Mouse (Mus musculus): ENCODE measurements at regions not wholly inside any gene's neighbourhood (a gene's known extent, or its start where the extent isn't known, plus 50 kb on each side); places are given as distances from the start of the nearest gene placed in this dataset.

DNA sequence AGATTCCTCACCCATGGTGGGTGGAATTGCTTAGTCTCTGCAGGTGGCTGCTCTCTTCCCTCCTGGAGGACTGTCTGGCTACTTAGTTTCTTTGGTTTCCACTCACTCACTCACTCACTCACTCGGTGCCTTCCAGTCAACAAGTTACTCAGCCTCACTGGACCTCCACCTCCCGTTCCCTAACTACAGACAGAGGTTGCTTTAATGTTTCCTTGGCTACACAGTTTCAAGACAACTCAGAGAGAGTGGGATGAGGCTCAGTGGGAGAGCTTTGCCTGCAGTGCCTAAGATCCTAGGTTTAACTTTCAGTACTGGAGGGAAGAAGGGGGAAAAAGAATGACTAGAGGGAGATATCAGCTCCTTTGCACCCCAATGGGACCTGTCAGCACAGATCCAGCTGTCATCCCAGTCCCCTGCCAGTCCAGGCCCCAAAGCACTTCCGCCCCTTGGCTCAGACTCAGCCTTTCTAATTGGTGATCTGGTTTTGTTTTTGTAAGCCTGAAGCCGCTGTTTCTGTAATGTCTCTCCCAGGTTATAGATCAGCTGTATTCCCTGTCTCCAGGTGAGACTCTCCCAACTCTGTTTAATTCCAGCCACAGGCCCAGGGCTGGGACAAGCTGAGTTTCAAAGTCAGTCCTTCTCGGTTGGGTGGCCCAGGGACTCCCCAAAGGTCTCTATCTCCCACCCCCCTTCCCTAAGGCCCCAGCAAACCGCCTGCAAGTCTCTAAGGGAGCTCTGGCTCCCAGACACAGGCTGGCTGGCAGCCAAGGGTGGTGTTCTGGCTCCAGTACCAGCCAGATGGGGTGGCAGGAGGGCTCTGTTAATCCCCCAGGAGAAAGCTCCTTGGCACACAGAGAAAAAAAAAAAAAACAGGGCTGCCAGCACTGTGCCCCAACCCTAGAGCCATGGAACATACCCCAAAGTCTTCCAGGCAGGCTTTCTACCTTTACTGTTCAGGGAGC, 60.5 kb upstream of the Cdon start:
- no peak for DNase-seq (ENCODE audit: low spot score in 2 of 2)

GRCm38 (mm10) chr9:35361432-35361831, 59.5 kb upstream of the Cdon start:
- no peak for DNase-seq (ENCODE audit: low spot score in 2 of 2)

GRCm38 (mm10) chr9:35362276-35362675, 58.7 kb upstream of the Cdon start:
- no peak for DNase-seq (ENCODE audit: low spot score in 2 of 2)

- DNase-seq (ENCODE audit: low spot score in 2 of 2): no peak
Measured at GRCm38 (mm10) chr9:35363079-35363478, 57.8 kb upstream of the Cdon start.

- DNase-seq (ENCODE audit: low spot score in 2 of 2): peak in 1 of 2 experiments; percentile 24
Measured at GRCm38 (mm10) chr9:35363936-35364335, 57.0 kb upstream of the Cdon start.

DNA sequence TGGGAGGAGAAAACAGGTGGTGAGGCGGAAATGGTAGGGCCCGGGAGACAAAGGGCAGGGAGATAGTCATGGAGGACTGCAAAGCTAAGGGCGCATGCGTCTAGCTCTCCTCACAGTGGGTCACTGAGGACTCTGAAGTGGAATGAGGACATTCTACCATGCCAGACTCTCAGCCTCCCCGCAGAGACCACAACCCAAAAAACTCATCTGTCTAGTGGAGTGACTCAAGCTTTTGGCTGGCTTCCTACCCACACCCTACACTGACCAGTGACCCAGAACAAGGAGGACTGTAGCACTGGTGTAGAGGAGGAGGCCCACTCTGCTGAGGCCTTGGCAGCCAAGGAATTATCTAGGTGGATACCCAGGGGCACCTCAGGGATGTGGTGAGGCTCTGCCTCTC, 55.0 kb upstream of the Cdon start:
- no peak for DNase-seq (ENCODE audit: low spot score in 2 of 2)

- no peak for DNase-seq (ENCODE audit: low spot score in 2 of 2)
Measured at GRCm38 (mm10) chr9:35369063-35369462, 51.9 kb upstream of the Cdon start.

DNA sequence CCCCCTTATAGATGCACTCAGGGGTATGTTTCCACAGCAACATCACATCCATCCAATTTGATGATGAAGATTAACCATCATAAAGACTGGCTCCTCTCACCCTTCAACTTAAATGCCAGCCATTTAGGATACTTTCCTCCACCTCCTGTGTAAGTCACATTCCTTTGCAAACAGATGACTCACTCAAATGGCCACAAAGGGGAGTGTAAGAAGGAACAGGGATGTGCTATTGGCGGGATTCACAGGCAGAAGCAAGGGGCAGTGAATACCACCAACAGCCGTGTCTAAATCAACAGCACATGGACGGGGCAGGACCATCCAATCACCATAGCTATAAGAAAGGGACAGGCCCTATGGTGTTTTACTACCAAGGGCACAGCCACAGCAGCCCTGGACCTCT, 50.9 kb upstream of the Cdon start:
- DNase-seq (ENCODE audit: low spot score in 2 of 2): no peak

- DNase-seq (ENCODE audit: low spot score in 2 of 2): no peak
Measured at GRCm38 (mm10) chr9:35370895-35371294, 50.0 kb upstream of the Cdon start.

All from right cerebral cortex, postnatal 36 days (tissue).